Mouse (Mus musculus): Measurements from ENCODE around the gene Ephb1. TPM values are rescaled to one million over a fixed set of nuclear protein-coding genes. Genes with fewer than 3 reads are reported as not detected.

The Ephb1 gene
- polyA plus RNA-seq, 1 experiment from 2014 or later, result 1.6 TPM

GRCm38 (mm10) chr9:102130506-102130905 is 224.0 kb downstream of the Ephb1 start:
- no peak for ATAC-seq (ENCODE audit: insufficient number of reproducible peaks, low FRiP score, low TSS enrichment, low read depth)
- no peaks in the 10 kb centered on the region for H3K9me3 ChIP-seq (ENCODE audit: control insufficient read depth, low read length)
- H3K9ac ChIP-seq (ENCODE audit: low read length), result no peak overlapping the region
- no peak overlapping the region for H3K27ac ChIP-seq (replicated peaks; ENCODE audit: low read depth, low read length)
- H3K4me1 ChIP-seq (ENCODE audit: control insufficient read depth, insufficient read depth, low read length), result no peaks in the 10 kb centered on the region
- no peak for DNase-seq (ENCODE audit: low spot score)
- H3K36me3 ChIP-seq (ENCODE audit: control insufficient read depth, insufficient read depth, low read length), result no peaks in the 10 kb centered on the region
- no peaks in the 10 kb centered on the region for H3K27me3 ChIP-seq (ENCODE audit: control insufficient read depth, insufficient read depth, low read length)
- H3K4me3 ChIP-seq (ENCODE audit: low read depth, low read length), result no peak overlapping the region
- H3K4me2 ChIP-seq (ENCODE audit: low read depth, severe bottlenecking), result no peak overlapping the region

GRCm38 (mm10) chr9:102126510-102126909 is 228.0 kb downstream of the Ephb1 start:
- H3K9ac ChIP-seq (ENCODE audit: low read length), result no peak overlapping the region
- no peaks in the 10 kb centered on the region for H3K36me3 ChIP-seq (ENCODE audit: control insufficient read depth, insufficient read depth, low read length)
- no peak for DNase-seq (ENCODE audit: low spot score)
- H3K27me3 ChIP-seq (ENCODE audit: control insufficient read depth, insufficient read depth, low read length), result no peaks in the 10 kb centered on the region
- H3K9me3 ChIP-seq (ENCODE audit: control insufficient read depth, low read length), result no peaks in the 10 kb centered on the region
- H3K27ac ChIP-seq (replicated peaks; ENCODE audit: low read depth, low read length), result no peak overlapping the region
- H3K4me3 ChIP-seq (ENCODE audit: low read depth, low read length), result no peak overlapping the region
- ATAC-seq (ENCODE audit: insufficient number of reproducible peaks, low FRiP score, low TSS enrichment, low read depth), result no peak
- H3K4me2 ChIP-seq (ENCODE audit: low read depth, severe bottlenecking), result no peak overlapping the region
- no peaks in the 10 kb centered on the region for H3K4me1 ChIP-seq (ENCODE audit: control insufficient read depth, insufficient read depth, low read length)
- WGBS, result 65% methylated on average over 3 of the region's 3 CpGs

GRCm38 (mm10) chr9:102122880-102123453 is 231.5 kb downstream of the Ephb1 start:
- H3K9ac ChIP-seq (ENCODE audit: low read length), result no peak overlapping the region
- no peak overlapping the region for H3K27ac ChIP-seq (replicated peaks; ENCODE audit: low read depth, low read length)
- no peak overlapping the region for H3K4me2 ChIP-seq (ENCODE audit: low read depth, severe bottlenecking)
- no peak overlapping the region for H3K4me3 ChIP-seq (ENCODE audit: low read depth, low read length)
- no peaks in the 10 kb centered on the region for H3K9me3 ChIP-seq (ENCODE audit: control insufficient read depth, low read length)
- DNase-seq (ENCODE audit: low spot score) (no peak), ATAC-seq (ENCODE audit: insufficient number of reproducible peaks, low FRiP score, low TSS enrichment, low read depth) (no peak)
- H3K4me1 ChIP-seq (ENCODE audit: control insufficient read depth, insufficient read depth, low read length), result no peaks in the 10 kb centered on the region
- WGBS, result 56% methylated on average over 4 of the region's 4 CpGs
- H3K27me3 ChIP-seq (ENCODE audit: control insufficient read depth, insufficient read depth, low read length), result no peaks in the 10 kb centered on the region
- H3K36me3 ChIP-seq (ENCODE audit: control insufficient read depth, insufficient read depth, low read length), result no peaks in the 10 kb centered on the region

- Histone ChIP-seq H3K27ac (replicated peaks; ENCODE audit: low read depth, low read length) (no peak overlapping the region), H3K27me3 (ENCODE audit: control insufficient read depth, insufficient read depth, low read length) (no peaks in the 10 kb centered on the region), H3K9ac (ENCODE audit: low read length) (no peak overlapping the region), H3K4me2 (ENCODE audit: low read depth, severe bottlenecking) (no peak overlapping the region), H3K9me3 (ENCODE audit: control insufficient read depth, low read length) (no peaks in the 10 kb centered on the region), H3K4me1 (ENCODE audit: control insufficient read depth, insufficient read depth, low read length) (no peaks in the 10 kb centered on the region), H3K4me3 (ENCODE audit: low read depth, low read length) (no peak overlapping the region), H3K36me3 (ENCODE audit: control insufficient read depth, insufficient read depth, low read length) (no peaks in the 10 kb centered on the region)
- DNase-seq (ENCODE audit: low spot score) (no peak), ATAC-seq (ENCODE audit: insufficient number of reproducible peaks, low FRiP score, low TSS enrichment, low read depth) (no peak)
- 78% methylated on average over 3 of the region's 3 CpGs for WGBS
These were observed 235.1 kb downstream of the Ephb1 start for GRCm38 (mm10) chr9:102119422-102119821.

- H3K9ac ChIP-seq (ENCODE audit: low read length), result no peak overlapping the region
- no peaks in the 10 kb centered on the region for H3K9me3 ChIP-seq (ENCODE audit: control insufficient read depth, low read length)
- no peak overlapping the region for H3K27ac ChIP-seq (replicated peaks; ENCODE audit: low read depth, low read length)
- H3K36me3 ChIP-seq (ENCODE audit: control insufficient read depth, insufficient read depth, low read length), result no peaks in the 10 kb centered on the region
- ATAC-seq (ENCODE audit: insufficient number of reproducible peaks, low FRiP score, low TSS enrichment, low read depth), result no peak
- 93% methylated on average over 10 of the region's 10 CpGs for WGBS
- no peaks in the 10 kb centered on the region for H3K4me1 ChIP-seq (ENCODE audit: control insufficient read depth, insufficient read depth, low read length)
- no peak overlapping the region for H3K4me2 ChIP-seq (ENCODE audit: low read depth, severe bottlenecking)
- no peak for DNase-seq (ENCODE audit: low spot score)
- no peak overlapping the region for H3K4me3 ChIP-seq (ENCODE audit: low read depth, low read length)
- no peaks in the 10 kb centered on the region for H3K27me3 ChIP-seq (ENCODE audit: control insufficient read depth, insufficient read depth, low read length)
These were observed 239.2 kb downstream of the Ephb1 start for GRCm38 (mm10) chr9:102115326-102115725.

- Histone ChIP-seq H3K4me3 (ENCODE audit: low read depth, low read length) (no peak overlapping the region), H3K9ac (ENCODE audit: low read length) (no peak overlapping the region), H3K27me3 (ENCODE audit: control insufficient read depth, insufficient read depth, low read length) (no peaks in the 10 kb centered on the region), H3K4me1 (ENCODE audit: control insufficient read depth, insufficient read depth, low read length) (no peaks in the 10 kb centered on the region), H3K4me2 (ENCODE audit: low read depth, severe bottlenecking) (no peak overlapping the region), H3K36me3 (ENCODE audit: control insufficient read depth, insufficient read depth, low read length) (no peaks in the 10 kb centered on the region), H3K9me3 (ENCODE audit: control insufficient read depth, low read length) (no peaks in the 10 kb centered on the region), H3K27ac (replicated peaks; ENCODE audit: low read depth, low read length) (no peak overlapping the region)
- 62% methylated on average over 3 of the region's 3 CpGs for WGBS
- ATAC-seq (ENCODE audit: insufficient number of reproducible peaks, low FRiP score, low TSS enrichment, low read depth), result no peak
- DNase-seq (ENCODE audit: low spot score), result no peak
These were observed 243.0 kb downstream of the Ephb1 start for GRCm38 (mm10) chr9:102111471-102111870.

- WGBS, result 78% methylated on average over 3 of the region's 3 CpGs
- no peak for DNase-seq (ENCODE audit: low spot score)
- ATAC-seq (ENCODE audit: insufficient number of reproducible peaks, low FRiP score, low TSS enrichment, low read depth), result no peak
- Histone ChIP-seq H3K9me3 (ENCODE audit: control insufficient read depth, low read length) (no peaks in the 10 kb centered on the region), H3K9ac (ENCODE audit: low read length) (no peak overlapping the region), H3K4me2 (ENCODE audit: low read depth, severe bottlenecking) (no peak overlapping the region), H3K27me3 (ENCODE audit: control insufficient read depth, insufficient read depth, low read length) (no peaks in the 10 kb centered on the region), H3K4me3 (ENCODE audit: low read depth, low read length) (no peak overlapping the region), H3K27ac (replicated peaks; ENCODE audit: low read depth, low read length) (no peak overlapping the region), H3K36me3 (ENCODE audit: control insufficient read depth, insufficient read depth, low read length) (no peaks in the 10 kb centered on the region), H3K4me1 (ENCODE audit: control insufficient read depth, insufficient read depth, low read length) (no peaks in the 10 kb centered on the region)
These were observed 246.5 kb downstream of the Ephb1 start for GRCm38 (mm10) chr9:102107978-102108377.

- Histone ChIP-seq H3K4me1 (ENCODE audit: control insufficient read depth, insufficient read depth, low read length) (no peaks in the 10 kb centered on the region), H3K27ac (replicated peaks; ENCODE audit: low read depth, low read length) (no peak overlapping the region), H3K4me2 (ENCODE audit: low read depth, severe bottlenecking) (no peak overlapping the region), H3K9me3 (ENCODE audit: control insufficient read depth, low read length) (no peaks in the 10 kb centered on the region), H3K36me3 (ENCODE audit: control insufficient read depth, insufficient read depth, low read length) (no peaks in the 10 kb centered on the region), H3K27me3 (ENCODE audit: control insufficient read depth, insufficient read depth, low read length) (no peaks in the 10 kb centered on the region), H3K4me3 (ENCODE audit: low read depth, low read length) (no peak overlapping the region), H3K9ac (ENCODE audit: low read length) (no peak overlapping the region)
- ATAC-seq (ENCODE audit: insufficient number of reproducible peaks, low FRiP score, low TSS enrichment, low read depth) (no peak), DNase-seq (ENCODE audit: low spot score) (no peak)
- WGBS, result 56% methylated on average over 2 of the region's 2 CpGs
These were observed 247.3 kb downstream of the Ephb1 start for GRCm38 (mm10) chr9:102107213-102107612.

- Histone ChIP-seq H3K4me2 (ENCODE audit: low read depth, severe bottlenecking) (no peak overlapping the region), H3K9me3 (ENCODE audit: control insufficient read depth, low read length) (no peaks in the 10 kb centered on the region), H3K27me3 (ENCODE audit: control insufficient read depth, insufficient read depth, low read length) (no peaks in the 10 kb centered on the region), H3K9ac (ENCODE audit: low read length) (no peak overlapping the region), H3K4me3 (ENCODE audit: low read depth, low read length) (no peak overlapping the region), H3K27ac (replicated peaks; ENCODE audit: low read depth, low read length) (no peak overlapping the region), H3K36me3 (ENCODE audit: control insufficient read depth, insufficient read depth, low read length) (no peaks in the 10 kb centered on the region), H3K4me1 (ENCODE audit: control insufficient read depth, insufficient read depth, low read length) (no peaks in the 10 kb centered on the region)
- WGBS, result 41% methylated on average over 7 of the region's 7 CpGs
- no peak for ATAC-seq (ENCODE audit: insufficient number of reproducible peaks, low FRiP score, low TSS enrichment, low read depth)
- no peak for DNase-seq (ENCODE audit: low spot score)
These were observed 257.7 kb downstream of the Ephb1 start for GRCm38 (mm10) chr9:102096825-102097224.
